10 mouse cellular contexts compared by ENCODE assay signal in genomic region chr19:47167617-47168214, GRCm38 (mm10). TPM values are rescaled to one million over a fixed set of nuclear protein-coding genes. Genes with fewer than 3 reads are reported as not detected.
DNase-seq lines count a peak whose midpoint lies in the region; ATAC-seq and TF ChIP-seq lines count a peak whose summit lies in the region.
"Had no signal": no experiment of that assay in that cellular context is flagged by ENCODE, and none has a peak within 500 bp of the region (broad histone marks: within the 10 kb centered on the region; RNA-seq: fewer than 3 reads in every experiment).

No protein-coding gene starts in this region.

- 44% methylated on average over 7 of the region's 7 CpGs for WGBS in heart, embryonic 13.5 days
- WGBS in midbrain, embryonic 11.5 days: 42% methylated on average over 7 of the region's 7 CpGs
- WGBS in midbrain, embryonic 15.5 days: 47% methylated on average over 7 of the region's 7 CpGs
- WGBS in intestine, embryonic 16.5 days: 48% methylated on average over 7 of the region's 7 CpGs
- 40% methylated on average over 7 of the region's 7 CpGs for WGBS in stomach, postnatal 0 days
- WGBS in cerebellum, adult 2 months: 51% methylated on average over 7 of the region's 7 CpGs

- no peak for TF ChIP-seq POLR2A in cerebellum, adult 2 months (IDR thresholded peaks at IDR 0.05; ENCODE audit: borderline replicate concordance, insufficient read depth, low read length)

- H3K27ac ChIP-seq in heart, embryonic 13.5 days (replicated peaks): no peak overlapping the region
- no peak overlapping the region for H3K27ac ChIP-seq in midbrain, embryonic 11.5 days (ENCODE audit: low read depth, low read length)
- H3K27ac ChIP-seq in midbrain, embryonic 15.5 days: no peak overlapping the region
- H3K27ac ChIP-seq in intestine, embryonic 16.5 days (ENCODE audit: low read length): no peak overlapping the region
- H3K27ac ChIP-seq in stomach, postnatal 0 days (replicated peaks): no peak overlapping the region
- H3K27ac ChIP-seq in cerebellum, adult 2 months (ENCODE audit: insufficient read depth, low read length): no peak overlapping the region

- no peak for TF ChIP-seq EP300 in stomach, postnatal 0 days (optimal IDR thresholded peaks at IDR 0.05)

- ATAC-seq in heart, embryonic 13.5 days (ENCODE audit: extremely low read depth, insufficient number of reproducible peaks, low FRiP score, low TSS enrichment): no peak
- ATAC-seq in midbrain, embryonic 11.5 days (ENCODE audit: low FRiP score): no peak
- no peak for ATAC-seq in midbrain, embryonic 15.5 days (replicated peaks)
- ATAC-seq in intestine, embryonic 16.5 days: no peak
- ATAC-seq in stomach, postnatal 0 days (ENCODE audit: low FRiP score, low TSS enrichment): no peak

- peak overlapping the region; percentile 69 for H3K4me2 ChIP-seq in heart, embryonic 13.5 days
- H3K4me2 ChIP-seq in midbrain, embryonic 11.5 days: no peak overlapping the region
- no peak overlapping the region for H3K4me2 ChIP-seq in midbrain, embryonic 15.5 days
- peak overlapping the region; percentile 41; the same call in 1 of the 2 replicates for H3K4me2 ChIP-seq in intestine, embryonic 16.5 days (ENCODE audit: low read depth, low read length)
- H3K4me2 ChIP-seq in stomach, postnatal 0 days (replicated peaks; ENCODE audit: low read depth): 0 out of 2 replicates have a peak overlapping the region, but pooled peaks have one; percentile 1

- TF ChIP-seq CTCF in stomach, postnatal 0 days (IDR thresholded peaks at IDR 0.05; ENCODE audit: low read depth): no peak
- no peak for TF ChIP-seq CTCF in cerebellum, adult 2 months (IDR thresholded peaks at IDR 0.05; ENCODE audit: borderline replicate concordance, insufficient read depth, low read depth, low read length)

- H3K9me3 ChIP-seq in heart, embryonic 13.5 days: no peaks in the 10 kb centered on the region
- H3K9me3 ChIP-seq in midbrain, embryonic 11.5 days (ENCODE audit: control insufficient read depth, low read length): no peaks in the 10 kb centered on the region
- no peaks in the 10 kb centered on the region for H3K9me3 ChIP-seq in midbrain, embryonic 15.5 days
- H3K9me3 ChIP-seq in intestine, embryonic 16.5 days (ENCODE audit: control insufficient read depth, low read length): no peaks in the 10 kb centered on the region
- no peaks in the 10 kb centered on the region for H3K9me3 ChIP-seq in stomach, postnatal 0 days (ENCODE audit: control insufficient read depth, low read length)

- no peak for DNase-seq in heart, adult 9 months (ENCODE audit: low spot score in 2 of 2)
- DNase-seq in midbrain, embryonic 11.5 days (ENCODE audit: low spot score, missing footprints): peak; percentile 82
- DNase-seq in stomach, postnatal 0 days (ENCODE audit: low spot score): no peak
- no peak for DNase-seq in ovary, postnatal 36 days (ENCODE audit: low spot score)
- no peak for DNase-seq in cerebellum, adult 2 months
- DNase-seq: gastrocnemius, postnatal 25 days; kidney, adult 8-10 months had no signal

- peaks cover 7% of the 10 kb centered on the region for H3K4me1 ChIP-seq in heart, embryonic 13.5 days
- peaks cover 5% of the 10 kb centered on the region for H3K4me1 ChIP-seq in midbrain, embryonic 11.5 days (ENCODE audit: control insufficient read depth, insufficient read depth, low read length)
- H3K4me1 ChIP-seq in midbrain, embryonic 15.5 days: 0 out of 2 replicates have a peak, but pooled peaks cover 4% of the 10 kb centered on the region
- peaks cover 7% of the 10 kb centered on the region; the same call in 1 of the 2 replicates for H3K4me1 ChIP-seq in intestine, embryonic 16.5 days (ENCODE audit: control insufficient read depth, insufficient read depth, low read length)
- H3K4me1 ChIP-seq in stomach, postnatal 0 days (replicated peaks; ENCODE audit: control insufficient read depth, insufficient read depth): 0 out of 2 replicates have a peak, but pooled peaks cover 2% of the 10 kb centered on the region
- no peaks in the 10 kb centered on the region for H3K4me1 ChIP-seq in cerebellum, adult 2 months (ENCODE audit: control insufficient read depth, insufficient read depth, low read length)

- no peaks in the 10 kb centered on the region for H3K36me3 ChIP-seq in heart, embryonic 13.5 days
- H3K36me3 ChIP-seq in midbrain, embryonic 11.5 days (ENCODE audit: control insufficient read depth, insufficient read depth, low read length): no peaks in the 10 kb centered on the region
- no peaks in the 10 kb centered on the region for H3K36me3 ChIP-seq in midbrain, embryonic 15.5 days (replicated peaks)
- no peaks in the 10 kb centered on the region for H3K36me3 ChIP-seq in intestine, embryonic 16.5 days (ENCODE audit: control insufficient read depth, insufficient read depth, low read length)
- no peaks in the 10 kb centered on the region for H3K36me3 ChIP-seq in stomach, postnatal 0 days (ENCODE audit: control insufficient read depth, insufficient read depth, low read length)

- no peak overlapping the region for H3K9ac ChIP-seq in heart, embryonic 13.5 days
- no peak overlapping the region for H3K9ac ChIP-seq in midbrain, embryonic 11.5 days (ENCODE audit: low read length)
- H3K9ac ChIP-seq in midbrain, embryonic 15.5 days: no peak overlapping the region
- H3K9ac ChIP-seq in intestine, embryonic 16.5 days (ENCODE audit: low read depth, low read length): no peak overlapping the region
- H3K9ac ChIP-seq in stomach, postnatal 0 days (ENCODE audit: low read length): no peak overlapping the region

- peaks cover 4% of the 10 kb centered on the region; the same call in 1 of the 2 replicates for H3K27me3 ChIP-seq in heart, embryonic 13.5 days (replicated peaks)
- H3K27me3 ChIP-seq in midbrain, embryonic 11.5 days (ENCODE audit: control insufficient read depth, insufficient read depth, low read length): no peaks in the 10 kb centered on the region
- no peaks in the 10 kb centered on the region for H3K27me3 ChIP-seq in midbrain, embryonic 15.5 days (replicated peaks)
- H3K27me3 ChIP-seq in intestine, embryonic 16.5 days (replicated peaks; ENCODE audit: control insufficient read depth, insufficient read depth, low read length): no peaks in the 10 kb centered on the region
- no peaks in the 10 kb centered on the region for H3K27me3 ChIP-seq in stomach, postnatal 0 days (ENCODE audit: control insufficient read depth, insufficient read depth, low read length)
- H3K27me3 ChIP-seq in cerebellum, adult 2 months (ENCODE audit: control insufficient read depth, insufficient read depth, low read length): no peaks in the 10 kb centered on the region

- H3K4me3 ChIP-seq in heart, embryonic 13.5 days: peak overlapping the region; percentile 35; the same call in 1 of the 2 replicates
- no peak overlapping the region for H3K4me3 ChIP-seq in midbrain, embryonic 11.5 days (ENCODE audit: low read depth, low read length)
- no peak overlapping the region for H3K4me3 ChIP-seq in midbrain, embryonic 15.5 days
- H3K4me3 ChIP-seq in intestine, embryonic 16.5 days (ENCODE audit: low read length): no peak overlapping the region
- H3K4me3 ChIP-seq in stomach, postnatal 0 days (ENCODE audit: low read depth, low read length): no peak overlapping the region
- H3K4me3 ChIP-seq in cerebellum, adult 2 months (replicated peaks; ENCODE audit: insufficient read depth, low read depth, low read length): no peak overlapping the region

RNA-seq across cellular contexts. Expression of gene Calhm3, which starts 10.2 kb away (rescaled TPM):
- polyA plus RNA-seq in heart, embryonic 13.5 days (2015; fragmentation: Nextera tagmentation; extraction: Ambion mirVana): not detected in 2 replicates
- polyA plus RNA-seq in midbrain, embryonic 11.5 days (2014; fragmentation: Nextera tagmentation; extraction: Ambion mirVana): not detected in 2 replicates
- not detected in 2 replicates for polyA plus RNA-seq in midbrain, embryonic 15.5 days (2015; fragmentation: Nextera tagmentation; extraction: Ambion mirVana)
- 0.88 and 1.1 TPM in 2 replicates for polyA plus RNA-seq in intestine, embryonic 16.5 days (2015; fragmentation: Nextera tagmentation; extraction: Ambion mirVana)
- not detected in 2 replicates for polyA plus RNA-seq in stomach, postnatal 0 days (2015; fragmentation: Nextera tagmentation; extraction: Ambion mirVana)
- polyA plus RNA-seq in cerebellum, adult 2 months (2012; rRNA removed): not detected in 2 replicates

RNA-seq across cellular contexts. Expression of gene Neurl1a, which starts 10.9 kb away (rescaled TPM):
- polyA plus RNA-seq in heart, embryonic 13.5 days (2015; fragmentation: Nextera tagmentation; extraction: Ambion mirVana): 1.8 and 2.1 TPM in 2 replicates
- polyA plus RNA-seq in midbrain, embryonic 11.5 days (2014; fragmentation: Nextera tagmentation; extraction: Ambion mirVana): 2.9 and 4.0 TPM in 2 replicates
- 14.8 and 15.0 TPM in 2 replicates for polyA plus RNA-seq in midbrain, embryonic 15.5 days (2015; fragmentation: Nextera tagmentation; extraction: Ambion mirVana)
- 3.7 and 4.2 TPM in 2 replicates for polyA plus RNA-seq in intestine, embryonic 16.5 days (2015; fragmentation: Nextera tagmentation; extraction: Ambion mirVana)
- 3.9 TPM in 2 replicates for polyA plus RNA-seq in stomach, postnatal 0 days (2015; fragmentation: Nextera tagmentation; extraction: Ambion mirVana)
- 77.8 and 91.5 TPM in 2 replicates for polyA plus RNA-seq in cerebellum, adult 2 months (2012; rRNA removed)

RNA-seq across cellular contexts. Expression of gene Calhm1, which starts 23.7 kb away (rescaled TPM):
- polyA plus RNA-seq in heart, embryonic 13.5 days (2015; fragmentation: Nextera tagmentation; extraction: Ambion mirVana): not detected in 2 replicates
- not detected in 2 replicates for polyA plus RNA-seq in midbrain, embryonic 11.5 days (2014; fragmentation: Nextera tagmentation; extraction: Ambion mirVana)
- not detected in 2 replicates for polyA plus RNA-seq in midbrain, embryonic 15.5 days (2015; fragmentation: Nextera tagmentation; extraction: Ambion mirVana)
- polyA plus RNA-seq in intestine, embryonic 16.5 days (2015; fragmentation: Nextera tagmentation; extraction: Ambion mirVana): not detected in 2 replicates
- not detected in 2 replicates for polyA plus RNA-seq in stomach, postnatal 0 days (2015; fragmentation: Nextera tagmentation; extraction: Ambion mirVana)
- not detected in 2 replicates for polyA plus RNA-seq in cerebellum, adult 2 months (2012; rRNA removed)

RNA-seq across cellular contexts. Expression of gene Calhm2, which starts 29.6 kb away (rescaled TPM):
- 5.2 and 6.0 TPM in 2 replicates for polyA plus RNA-seq in heart, embryonic 13.5 days (2015; fragmentation: Nextera tagmentation; extraction: Ambion mirVana)
- polyA plus RNA-seq in midbrain, embryonic 11.5 days (2014; fragmentation: Nextera tagmentation; extraction: Ambion mirVana): 0.37 and 0.90 TPM in 2 replicates
- polyA plus RNA-seq in midbrain, embryonic 15.5 days (2015; fragmentation: Nextera tagmentation; extraction: Ambion mirVana): 1.1 and 1.5 TPM in 2 replicates
- 5.8 and 6.4 TPM in 2 replicates for polyA plus RNA-seq in intestine, embryonic 16.5 days (2015; fragmentation: Nextera tagmentation; extraction: Ambion mirVana)
- 3.9 and 4.3 TPM in 2 replicates for polyA plus RNA-seq in stomach, postnatal 0 days (2015; fragmentation: Nextera tagmentation; extraction: Ambion mirVana)
- 1.3 and 1.4 TPM in 2 replicates for polyA plus RNA-seq in cerebellum, adult 2 months (2012; rRNA removed)

Comparison
In these comparisons a context has a peak if more than half of its experiments do, and no peak if none do; other contexts are left out.
1. H3K4me2 ChIP-seq: peak in heart, embryonic 13.5 days (single experiment), intestine, embryonic 16.5 days (single experiment) and stomach, postnatal 0 days (single experiment); none in midbrain, embryonic 11.5 days (single experiment) and midbrain, embryonic 15.5 days (single experiment).